Mouse (Mus musculus) WW6 (cell line): ENCODE results near the gene Cdh5.
"Not testable (repeated sequence)": the region's sequence is repeated elsewhere in the genome, so short reads cannot be mapped to it uniquely, and the experiment has no call there.

ENCODE experiments used
- DNase-seq: peaks from one replicate; pipeline ENCODE4 v3.0.0-alpha.2; 2013; ENCODE audit warnings: low read depth, low spot score

Cdh5 gene

DNA sequence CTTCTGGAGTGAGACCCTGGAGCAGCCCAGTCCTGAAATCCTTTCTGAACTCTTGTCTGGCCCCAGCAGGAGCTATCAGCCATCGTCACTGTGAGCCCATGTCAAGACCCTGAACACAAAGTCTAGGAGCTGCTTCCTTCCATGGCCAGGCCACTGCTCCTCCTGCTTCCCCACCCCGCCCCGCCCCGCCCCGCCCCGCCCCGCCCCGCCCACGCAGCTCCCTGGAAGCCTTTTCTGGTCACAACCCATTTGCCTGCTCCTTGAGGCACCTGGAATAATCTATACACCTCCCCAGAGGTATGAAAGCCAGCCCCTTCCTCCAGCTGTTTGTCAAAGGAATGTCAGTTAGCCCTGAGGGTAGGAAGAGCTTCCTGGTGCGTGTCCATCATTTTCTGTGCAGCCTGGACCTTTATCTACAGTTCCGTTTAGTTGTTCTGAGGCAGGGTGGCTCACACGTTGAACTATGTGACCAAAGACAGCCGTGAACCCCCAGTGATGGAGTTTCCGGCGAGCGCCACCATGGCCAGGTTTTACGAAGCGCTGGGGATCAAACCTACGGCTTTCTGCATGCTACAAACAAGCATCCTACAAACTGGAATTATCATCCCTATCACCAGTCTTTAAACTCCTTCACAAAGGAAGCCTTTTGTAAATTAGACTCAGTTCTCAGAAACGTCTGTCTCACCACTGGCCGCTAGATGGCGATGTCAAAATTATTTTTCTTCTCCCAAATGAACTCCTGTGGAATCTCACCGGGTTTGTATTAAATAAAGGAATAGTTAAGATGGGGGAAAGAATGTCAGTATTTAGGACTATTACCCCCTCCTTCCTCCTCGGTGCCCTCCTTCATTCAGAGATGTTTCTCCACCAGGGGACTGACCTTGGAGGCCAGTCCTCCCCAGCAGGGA lies 10.2 kb upstream of the Cdh5 start:
- DNase-seq: not testable (repeated sequence)

DNA sequence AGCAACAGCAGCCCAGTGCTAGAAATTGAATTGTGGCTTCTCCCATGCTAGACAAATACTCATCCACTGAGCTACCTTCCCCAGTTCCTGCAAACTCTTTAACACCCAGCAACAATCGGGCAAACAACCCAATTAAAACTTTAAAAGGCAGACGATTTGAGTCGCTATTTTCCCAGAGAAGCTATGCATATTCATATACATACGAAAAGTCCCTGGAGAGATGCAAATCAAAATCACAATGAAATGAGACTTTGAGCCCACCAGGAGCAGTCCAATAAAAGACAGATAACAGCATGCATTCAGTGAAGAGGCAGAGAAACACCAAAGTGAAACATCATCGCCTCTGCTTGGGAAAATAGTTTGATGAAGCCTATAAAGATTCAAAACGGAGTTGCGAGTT lies 8.1 kb upstream of the Cdh5 start:
- DNase-seq: peak; percentile 34

DNA sequence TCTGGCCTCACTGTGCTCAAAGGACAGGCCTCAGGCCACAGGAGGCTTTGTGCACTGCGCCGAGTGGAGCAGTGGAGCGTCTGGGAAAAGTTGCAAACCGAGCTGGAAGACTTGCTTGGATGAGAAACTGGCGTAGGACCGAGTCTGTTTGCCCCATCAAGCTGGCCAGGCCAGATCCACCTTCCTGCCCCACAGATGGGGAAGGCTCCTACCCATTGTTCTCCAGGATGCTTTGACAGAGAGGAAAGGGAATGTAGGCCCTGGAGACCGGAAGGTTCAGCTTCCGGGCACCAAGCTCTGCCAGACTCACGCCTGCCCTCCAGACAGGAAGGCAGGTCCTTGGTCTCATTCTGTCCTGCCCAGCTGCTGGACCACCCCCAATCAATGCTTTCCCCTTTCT lies 5.8 kb upstream of the Cdh5 start:
- DNase-seq: no peak

DNA sequence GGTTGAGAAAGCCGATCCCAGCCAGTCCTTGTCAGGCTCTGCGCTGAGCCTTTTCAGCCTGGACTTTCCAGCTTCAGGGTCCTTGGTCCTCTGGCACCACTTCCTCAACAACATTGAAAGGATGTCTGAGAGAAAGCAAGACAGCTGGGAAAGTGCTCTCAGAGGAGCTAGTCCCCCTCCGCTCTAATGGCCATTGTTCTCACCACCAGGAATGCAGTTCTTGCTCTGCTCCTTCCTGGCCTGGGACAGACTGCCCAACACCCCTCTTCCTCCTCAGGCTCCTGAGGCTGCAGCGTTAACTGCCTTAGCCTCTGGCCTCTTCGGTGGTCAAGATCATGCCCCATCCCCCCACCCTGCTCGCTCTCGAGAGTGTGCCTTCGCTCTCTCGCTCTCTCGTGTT lies 4.8 kb upstream of the Cdh5 start:
- DNase-seq: no peak

DNA sequence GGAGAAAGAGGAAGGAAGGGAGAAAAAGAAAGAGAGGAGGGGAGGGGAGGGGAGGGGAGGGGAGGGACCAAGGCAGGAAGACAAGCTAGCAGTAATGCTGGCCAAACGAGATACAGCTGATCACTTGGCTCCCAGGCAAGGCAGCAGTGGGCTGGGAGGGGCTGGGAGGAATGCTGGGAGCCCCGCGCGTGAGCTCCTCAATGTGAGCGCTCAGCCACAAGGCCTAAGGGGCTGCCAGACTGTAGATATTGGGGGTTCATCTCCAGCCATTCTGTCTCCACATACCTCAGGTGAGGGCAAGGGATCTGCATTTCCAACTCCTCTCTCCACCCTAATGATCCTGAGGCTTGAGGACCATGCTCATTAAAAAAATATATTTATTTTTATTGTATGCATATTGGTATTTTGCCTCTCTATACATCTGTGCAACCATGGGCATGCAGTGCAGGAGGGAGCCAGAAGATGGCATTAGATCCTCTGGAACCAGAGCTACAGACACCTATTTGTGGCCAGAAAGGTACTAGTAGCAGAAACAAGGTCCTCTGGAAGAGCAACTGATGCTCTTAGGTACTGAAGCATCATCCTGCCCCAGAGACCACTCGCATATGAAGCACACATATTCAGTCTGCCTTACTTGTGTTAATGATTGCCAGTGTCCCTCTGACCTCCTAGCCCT lies 2.6 kb upstream of the Cdh5 start:
- DNase-seq: no peak

DNA sequence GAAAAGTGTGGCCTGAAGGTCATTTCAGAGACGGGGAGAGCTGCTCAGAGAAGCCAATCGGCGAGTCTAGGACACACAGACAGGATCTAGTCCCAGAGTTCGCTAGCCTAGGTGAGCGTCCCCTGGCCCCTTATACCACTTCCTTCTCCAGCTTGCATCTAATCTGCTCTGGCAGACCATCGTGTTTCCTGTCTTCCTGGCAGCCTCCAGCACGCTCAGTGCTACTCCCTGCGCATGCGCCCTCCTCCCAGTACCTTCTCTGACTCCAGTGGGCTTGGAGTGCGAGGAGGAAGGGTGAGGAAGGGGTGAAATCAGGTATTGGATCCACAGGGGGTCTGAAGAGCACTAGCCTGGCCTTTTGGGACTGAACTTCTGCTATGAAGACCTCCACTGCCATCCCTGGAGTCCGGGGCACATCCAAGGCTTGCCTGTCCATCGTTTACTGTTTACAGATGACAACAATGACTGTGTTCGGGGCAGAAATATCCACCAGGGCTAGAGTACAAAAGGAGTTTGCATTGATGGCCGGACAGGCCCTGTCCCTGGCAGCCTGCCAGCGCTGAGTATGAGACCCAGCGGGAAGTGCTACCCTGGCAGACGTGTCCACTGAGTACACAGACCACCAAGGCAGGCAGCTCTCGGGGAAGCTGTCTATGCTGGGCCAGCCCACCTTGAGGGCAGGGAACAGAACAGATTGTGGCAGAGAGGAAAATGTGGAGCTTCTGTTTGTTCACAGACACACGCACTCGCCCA lies 1.9 kb upstream of the Cdh5 start:
- no peak for DNase-seq

DNA sequence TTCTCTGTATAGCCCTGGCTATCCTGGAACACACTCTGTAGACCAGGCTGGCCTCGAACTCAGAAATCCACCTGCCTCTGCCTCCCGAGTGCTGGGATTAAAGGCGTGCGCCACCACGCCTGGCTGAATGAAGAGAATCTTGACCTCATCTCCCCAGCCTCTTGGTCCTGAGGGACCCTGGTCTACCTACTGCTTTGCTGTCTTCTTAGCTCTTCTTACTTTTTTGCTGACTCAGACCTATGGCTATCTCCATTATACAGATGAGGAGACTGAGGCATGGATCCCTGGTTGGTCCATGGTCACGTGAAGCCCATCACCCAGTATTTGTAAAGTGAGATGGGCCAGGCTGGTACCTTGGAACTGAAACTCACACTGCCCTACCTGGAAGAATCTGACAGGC lies 701 bp upstream of the Cdh5 start:
- DNase-seq: not testable (repeated sequence)

DNA sequence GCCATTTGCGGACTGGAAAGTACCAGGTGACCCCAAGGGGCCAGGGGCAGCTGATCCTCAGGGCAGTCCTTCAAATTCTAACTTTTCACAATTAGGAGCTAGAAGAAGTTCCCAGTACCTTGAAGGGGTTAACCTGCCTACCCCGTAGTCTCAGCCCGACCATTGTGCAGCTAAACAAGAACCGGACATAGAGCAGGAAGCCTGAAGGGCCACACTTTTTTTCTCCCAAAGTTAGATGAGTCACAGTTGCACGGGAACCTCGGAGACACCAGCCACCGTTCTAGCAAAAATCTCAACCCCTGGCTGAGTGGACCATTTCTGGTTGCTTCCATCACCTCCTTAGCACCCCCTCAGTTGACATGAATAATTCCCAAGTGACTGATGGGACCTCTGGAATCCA lies 2.0 kb downstream of the Cdh5 start:
- DNase-seq: no peak

DNA sequence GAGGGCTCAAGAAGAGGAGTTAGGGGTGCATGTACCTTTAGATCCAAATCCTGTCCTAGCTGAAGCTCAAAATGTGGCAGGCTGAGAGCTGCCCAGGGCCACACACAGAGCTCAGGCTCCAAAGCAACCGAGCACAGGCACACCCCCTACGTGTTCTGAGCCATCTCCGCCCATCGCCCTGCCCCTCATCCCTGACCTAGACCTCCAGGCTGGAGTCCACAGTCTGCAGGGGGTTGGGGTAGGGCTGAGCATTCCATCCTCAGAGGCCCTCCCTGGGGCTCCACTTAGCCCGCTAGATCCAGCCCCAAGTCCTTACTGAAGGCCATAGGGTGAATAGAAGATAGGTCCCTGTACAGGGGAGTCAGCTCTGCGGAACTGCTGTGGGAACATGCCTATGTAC lies 4.3 kb downstream of the Cdh5 start:
- no peak for DNase-seq

DNA sequence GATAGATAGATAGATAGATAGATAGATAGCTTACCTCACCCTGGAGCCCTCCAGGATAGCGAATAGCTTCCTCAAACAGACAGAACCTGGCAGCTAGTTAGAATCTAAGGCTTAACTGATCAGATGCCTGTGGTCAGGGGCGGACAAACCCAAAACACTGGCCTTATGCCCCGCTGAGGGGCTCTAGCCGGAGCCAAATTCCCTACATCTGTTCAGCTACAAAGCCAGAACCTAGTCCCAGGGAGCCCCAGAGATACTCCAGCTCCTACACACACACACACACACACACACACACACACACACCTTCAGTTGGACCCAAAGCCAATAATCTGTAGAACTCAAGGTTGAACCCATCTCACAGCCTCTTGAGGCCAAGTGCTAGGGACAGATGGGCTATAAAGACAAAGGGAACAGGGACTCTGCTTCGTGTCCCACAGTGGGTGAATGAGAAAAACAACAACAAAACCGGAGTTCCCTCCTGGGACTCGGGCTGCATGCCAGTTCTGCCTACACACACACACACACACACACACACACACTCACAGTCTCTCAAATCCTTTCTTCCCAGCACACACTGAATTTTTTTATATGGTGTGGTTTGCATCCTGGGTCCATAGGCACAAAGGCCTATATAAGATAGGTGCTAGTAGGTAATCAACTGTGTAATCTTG lies 5.0 kb downstream of the Cdh5 start:
- DNase-seq: no peak

DNA sequence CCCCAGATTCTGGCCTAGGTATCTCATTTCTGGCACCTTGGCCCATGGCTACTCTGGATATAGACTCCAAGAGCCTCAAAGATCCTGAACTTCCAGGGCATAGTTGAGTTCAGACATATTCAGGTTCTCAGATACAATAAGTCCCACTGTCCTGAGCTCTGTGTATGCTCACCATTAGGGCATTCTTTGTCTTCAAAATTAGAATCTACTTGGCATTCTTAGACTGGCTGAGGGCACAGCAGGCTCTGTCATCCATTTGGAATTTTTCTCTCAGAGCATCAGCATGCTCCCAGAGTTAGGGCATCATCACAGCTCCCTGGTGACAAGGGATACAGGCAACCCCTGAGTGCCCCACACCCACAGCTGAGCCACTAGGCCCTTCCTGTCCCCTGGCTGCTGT lies 5.7 kb downstream of the Cdh5 start:
- no peak for DNase-seq

DNA sequence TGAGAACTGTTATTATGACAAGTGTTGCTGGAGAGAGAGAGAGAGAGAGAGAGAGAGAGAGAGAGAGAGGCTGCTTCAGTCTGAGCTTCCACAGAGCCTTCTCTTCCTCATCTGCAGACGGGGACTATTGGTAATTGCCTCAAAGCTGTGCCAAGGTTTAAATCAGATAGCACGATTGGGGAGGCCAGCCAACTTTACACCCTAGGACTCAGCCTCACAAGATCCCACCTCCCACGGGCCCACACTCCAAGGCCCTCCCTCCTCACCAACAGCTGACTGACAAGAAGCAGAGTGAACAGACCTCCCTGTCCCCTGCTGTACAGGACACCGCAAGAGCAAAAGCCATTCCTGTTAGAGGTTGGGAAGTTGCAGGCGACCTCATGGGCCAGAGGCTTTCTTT lies 6.6 kb downstream of the Cdh5 start:
- no peak for DNase-seq

DNA sequence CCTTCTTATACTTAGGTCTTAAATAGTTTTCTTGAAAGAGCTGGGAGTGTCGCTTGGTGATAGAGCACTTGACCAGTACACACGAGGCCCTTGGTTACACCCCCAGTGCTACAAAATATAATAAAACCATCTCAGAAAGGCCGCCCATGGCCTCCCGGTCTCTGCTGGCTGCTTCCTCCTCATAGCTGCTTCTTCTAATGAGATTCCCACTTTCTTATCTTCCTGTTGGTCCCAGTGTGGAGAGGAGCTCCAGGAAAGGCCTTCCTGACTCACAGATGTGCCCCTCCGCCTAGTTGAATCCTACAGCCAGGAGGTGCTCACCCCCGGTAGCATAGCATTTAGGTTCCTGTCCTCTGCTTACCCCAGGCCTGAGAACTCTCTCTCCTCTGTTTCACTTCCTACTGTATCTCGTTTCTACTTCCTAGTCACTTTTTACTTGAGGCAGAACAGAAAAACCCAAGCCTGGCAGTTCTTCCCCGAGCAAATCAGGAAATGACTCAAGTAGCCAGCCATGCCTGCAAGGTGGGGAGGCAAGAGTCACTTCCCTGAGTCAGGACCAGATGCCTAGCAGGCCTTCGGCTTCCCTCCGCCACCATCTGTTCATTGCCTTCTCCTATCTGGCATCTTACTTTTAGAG lies 9.2 kb downstream of the Cdh5 start:
- no peak for DNase-seq

DNA sequence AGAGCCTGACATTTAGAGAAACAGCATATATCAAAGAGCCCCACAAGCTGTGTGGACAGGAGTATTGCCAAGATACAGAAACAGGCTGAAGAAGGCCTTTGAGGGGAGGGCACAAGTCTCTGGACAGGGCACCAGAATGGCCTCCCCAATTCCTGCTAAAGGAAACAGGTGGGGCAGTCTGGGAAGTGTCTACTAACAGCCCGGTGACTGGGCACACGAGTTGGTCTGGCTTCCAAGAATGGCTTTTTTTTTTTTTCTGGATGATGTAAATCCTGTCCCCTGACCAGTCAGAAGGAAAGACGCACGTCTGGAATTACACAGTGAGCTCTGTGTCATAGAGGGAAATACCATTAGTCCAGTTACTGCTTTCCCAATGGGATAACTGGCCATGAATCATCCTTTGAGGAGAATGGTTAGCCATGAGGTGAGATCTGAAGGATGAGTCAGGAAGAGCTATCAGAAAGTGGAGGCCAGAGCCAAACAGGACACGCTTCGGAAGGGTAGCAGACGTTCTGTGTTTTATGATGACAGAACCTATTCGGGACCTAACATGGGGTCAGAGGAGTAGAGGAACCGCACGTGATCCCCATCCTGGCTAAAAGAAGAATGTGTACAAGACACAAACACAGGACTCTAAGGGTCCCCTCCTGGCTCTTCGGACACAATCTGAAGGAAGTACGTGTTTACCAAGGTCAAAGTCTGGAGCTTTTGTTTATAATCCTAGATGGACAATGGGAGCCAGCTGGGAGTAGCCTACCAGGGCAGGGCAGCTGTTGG lies 20.4 kb downstream of the Cdh5 start:
- DNase-seq: no peak

DNA sequence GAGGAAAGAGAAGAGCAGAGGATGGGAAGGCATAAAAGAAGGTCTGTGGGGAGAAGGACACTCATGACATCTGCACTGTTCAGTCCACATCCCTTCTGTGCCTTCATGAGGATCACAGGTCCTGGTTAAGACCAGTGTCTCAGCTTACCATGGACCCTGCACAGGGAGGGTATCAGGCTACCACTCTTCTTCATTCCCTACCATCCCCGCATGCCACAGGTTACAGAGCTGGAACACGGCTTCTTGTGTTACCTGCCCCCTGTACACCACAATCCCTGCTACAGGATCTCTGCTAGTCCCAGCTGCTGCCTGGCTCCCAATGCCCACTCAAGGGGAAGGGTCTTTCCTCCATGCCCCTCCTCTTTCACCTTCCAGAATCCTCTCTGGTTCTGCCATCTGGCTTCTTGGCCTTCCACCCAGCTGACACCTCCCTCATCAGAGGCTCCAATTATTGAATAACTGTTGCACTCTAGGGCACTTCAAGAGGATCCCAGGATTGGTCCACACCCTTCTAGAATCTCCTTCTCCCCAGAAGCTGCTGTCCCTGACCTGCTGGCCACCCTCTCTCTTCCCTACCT lies 21.7 kb downstream of the Cdh5 start:
- no peak for DNase-seq

DNA sequence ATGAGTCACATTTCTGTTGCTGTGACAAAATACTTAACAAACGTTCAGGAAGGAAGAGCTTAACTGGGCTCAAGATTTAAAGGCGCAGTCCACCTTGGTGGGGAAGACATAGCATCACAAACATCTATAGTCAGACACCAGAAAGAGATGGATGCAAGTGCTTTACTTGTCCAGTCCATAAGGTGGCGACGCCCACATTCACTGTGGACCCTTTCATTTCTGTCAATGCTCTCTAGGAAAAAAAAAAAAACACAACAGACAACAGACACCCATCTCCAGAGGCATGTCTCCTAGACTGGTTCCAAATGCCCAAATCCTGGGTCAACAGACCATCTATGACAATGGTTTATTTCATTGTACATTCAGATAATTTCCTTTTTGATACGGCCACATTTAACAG lies 23.1 kb downstream of the Cdh5 start:
- no peak for DNase-seq

DNA sequence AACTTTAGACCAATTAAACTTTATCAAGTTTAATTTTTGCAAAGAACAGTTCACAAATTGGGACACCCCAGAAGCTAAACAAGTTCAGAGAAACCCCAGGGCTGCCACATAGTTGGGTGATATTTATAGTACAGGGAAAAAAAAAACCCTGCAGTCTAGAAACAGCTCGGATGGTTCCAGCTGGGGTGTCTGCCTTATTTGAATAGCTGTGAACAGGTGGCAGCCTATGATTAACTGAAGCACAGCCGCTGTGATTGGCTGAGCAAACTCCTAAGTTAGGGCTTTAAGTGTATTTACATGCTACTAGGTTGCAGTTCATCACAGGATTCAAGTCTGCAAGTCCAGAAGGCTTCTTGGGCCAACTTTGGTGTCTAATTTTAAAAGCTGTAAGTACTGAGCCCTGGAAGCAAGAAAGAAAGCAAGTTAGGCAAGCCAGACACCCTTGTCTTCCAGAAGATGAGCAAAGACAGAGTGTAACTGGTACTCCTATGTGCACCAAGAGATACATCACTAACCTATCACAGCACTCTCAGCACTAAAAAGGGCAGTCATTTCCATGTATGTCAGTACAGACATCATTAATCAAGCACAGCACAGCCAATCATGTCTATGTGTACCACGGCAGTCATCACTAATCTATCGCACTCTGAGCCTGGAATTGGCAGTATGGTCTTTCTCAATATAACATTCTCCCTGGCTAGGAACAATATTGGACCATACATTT lies 25.9 kb downstream of the Cdh5 start:
- no peak for DNase-seq

DNA sequence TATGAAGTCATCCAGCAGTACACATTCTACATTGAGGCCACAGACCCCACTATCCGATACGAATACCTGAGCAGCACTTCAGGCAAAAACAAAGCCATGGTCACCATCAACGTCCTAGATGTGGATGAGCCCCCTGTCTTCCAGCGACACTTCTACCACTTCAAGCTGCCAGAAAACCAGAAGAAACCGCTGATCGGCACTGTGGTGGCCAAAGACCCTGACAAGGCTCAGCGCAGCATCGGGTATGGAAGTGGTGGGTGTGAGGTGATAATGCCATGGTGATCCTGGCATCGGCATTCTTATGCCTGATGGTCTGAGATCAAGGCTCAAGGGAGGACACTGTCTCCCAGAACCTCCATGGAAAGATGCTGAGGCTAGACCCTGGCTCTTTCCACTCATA lies 29.5 kb downstream of the Cdh5 start:
- DNase-seq: no peak

DNA sequence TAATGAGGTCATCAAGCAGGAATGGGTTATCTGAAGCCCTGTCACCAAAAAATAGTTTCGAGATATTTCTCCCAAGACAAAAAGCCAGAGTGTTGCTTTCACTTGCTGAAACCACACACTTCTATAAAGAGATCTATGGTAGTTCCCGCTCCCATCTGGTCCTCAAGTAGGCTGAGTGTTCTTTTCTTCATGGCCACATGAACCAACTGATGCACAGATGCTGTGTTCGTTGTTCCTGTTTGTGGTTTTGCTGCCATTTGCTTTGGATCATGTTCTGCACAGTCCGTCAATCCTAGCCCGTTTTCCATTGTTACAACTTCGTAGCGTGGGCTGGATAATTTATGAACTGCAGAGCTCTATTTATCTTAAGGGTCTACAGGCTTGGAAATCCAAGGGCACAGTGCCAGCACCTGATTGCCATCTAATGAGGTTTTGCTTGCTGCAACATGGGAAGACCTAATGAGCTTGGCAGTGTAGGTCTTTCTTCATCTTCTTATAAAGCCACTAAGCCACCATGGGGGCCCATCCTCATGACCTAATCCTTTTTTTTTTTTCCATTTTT lies 30.1 kb downstream of the Cdh5 start:
- no peak for DNase-seq
